Mouse (Mus musculus) brain, embryonic 14.5 days (tissue): ENCODE data around the gene Naa35.

Experiments
- CTCF ChIP-seq: fragments of 200-500 bp; IDR thresholded peaks from 2 replicates; pipeline ENCODE4 v1.5.1; 2012; ENCODE audit warnings: inconsistent platforms, mild to moderate bottlenecking, moderate library complexity, borderline replicate concordance; ENCODE audit not compliant: insufficient read depth, insufficient read length; ENCODE audit errors: extremely low read depth
- POLR2A ChIP-seq: fragments of 200-500 bp; IDR thresholded peaks from 2 replicates; pipeline ENCODE4 v1.6.1; 2012; ENCODE audit warnings: mild to moderate bottlenecking, inconsistent platforms, borderline replicate concordance; ENCODE audit not compliant: poor library complexity, insufficient read depth, insufficient read length, severe bottlenecking; ENCODE audit errors: extremely low read depth

DNA sequence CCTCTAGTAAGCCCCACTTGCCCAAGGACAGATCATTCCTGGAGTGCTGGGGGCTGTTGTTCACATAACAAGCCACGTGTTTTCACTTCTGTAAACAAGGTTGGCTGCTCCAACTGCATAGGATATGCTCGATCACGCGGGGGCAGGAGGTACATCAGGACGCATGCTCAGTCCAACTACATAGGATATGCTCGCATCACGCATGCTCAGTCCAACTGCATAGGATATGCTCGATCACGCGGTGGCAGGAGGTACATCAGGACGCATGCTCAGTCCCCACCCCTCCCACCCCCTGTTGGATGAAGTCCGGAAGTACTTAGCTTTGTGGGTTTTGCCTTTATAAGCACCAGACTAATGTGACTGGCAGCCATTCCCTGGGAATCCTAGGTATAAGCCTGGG is 76.9 kb downstream of the Naa35 start:
- TF ChIP-seq POLR2A (no peak), CTCF (no peak)
